ENCODE assay signal across 21 mouse cellular contexts in the genomic region with DNA sequence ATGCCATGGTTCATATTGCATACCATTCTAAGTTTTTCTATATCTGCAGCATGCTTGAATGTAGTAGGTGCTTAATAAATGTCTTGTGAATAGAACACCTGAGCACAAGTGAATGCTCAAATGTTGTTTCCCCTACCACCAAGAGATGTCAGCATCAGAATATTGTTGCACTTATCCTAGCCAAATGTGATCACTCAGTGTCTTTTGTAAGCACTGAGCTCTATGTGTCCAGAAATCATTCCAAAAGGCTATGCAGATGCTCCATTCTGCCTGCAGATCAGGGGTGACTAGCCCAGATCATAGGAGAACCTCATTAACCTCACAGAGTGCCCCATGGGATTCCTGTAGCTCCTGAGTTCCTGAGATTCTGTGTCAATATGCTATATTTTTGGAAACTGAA.
A peak's percentile ranks its signal among the peaks of the same experiment; 100 is the strongest.
DNase-seq lines count a peak whose midpoint lies in the region; ATAC-seq and TF ChIP-seq lines count a peak whose summit lies in the region.
"Had no signal": no experiment of that assay in that cellular context is flagged by ENCODE, and none has a peak within 500 bp of the region (broad histone marks: within the 10 kb centered on the region; RNA-seq: fewer than 3 reads in every experiment).

No protein-coding gene starts in this region.

- no peaks in the 10 kb centered on the region for H3K79me2 ChIP-seq in heart, adult 2 months (replicated peaks; ENCODE audit: control insufficient read depth, insufficient read depth, low read length)

- TF ChIP-seq EP300 in heart, adult 2 months (IDR thresholded peaks at IDR 0.05; ENCODE audit: insufficient read depth, low read depth, low read length): no peak

- peak; percentile 9 to 17 for DNase-seq in cerebellum, adult 18-20 months
- no peak for DNase-seq in cerebellum, adult 8-10 months
- no peak for DNase-seq in heart, adult 2 months
- no peak for DNase-seq in midbrain, postnatal 0 days (ENCODE audit: low spot score)
- no peak for DNase-seq in ovary, postnatal 36 days (ENCODE audit: low spot score)
- DNase-seq: adrenal gland, postnatal 14 days; gastrocnemius, postnatal 36 days; heart, adult 11 months; heart, postnatal 36 days; kidney, adult 2 months had no signal

- no peaks in the 10 kb centered on the region for H3K9me3 ChIP-seq in heart, embryonic 11.5 days (replicated peaks; ENCODE audit: control insufficient read depth, low read length)
- H3K9me3 ChIP-seq in midbrain, postnatal 0 days (ENCODE audit: low read length): no peaks in the 10 kb centered on the region
- H3K9me3 ChIP-seq in midbrain, embryonic 15.5 days: no peaks in the 10 kb centered on the region
- H3K9me3 ChIP-seq: embryonic facial prominence, embryonic 12.5 days; forebrain, embryonic 15.5 days; heart, embryonic 10.5 days; heart, embryonic 15.5 days; hindbrain, embryonic 15.5 days had no signal

- H3K9ac ChIP-seq in heart, adult 2 months (ENCODE audit: low read depth, low read length): no peak overlapping the region
- no peak overlapping the region for H3K9ac ChIP-seq in heart, embryonic 11.5 days (ENCODE audit: low read depth, low read length)
- H3K9ac ChIP-seq in midbrain, postnatal 0 days (replicated peaks; ENCODE audit: low read length, poor library complexity, severe bottlenecking): no peak overlapping the region
- H3K9ac ChIP-seq in midbrain, embryonic 15.5 days: no peak overlapping the region
- H3K9ac ChIP-seq: embryonic facial prominence, embryonic 12.5 days; forebrain, embryonic 15.5 days; heart, embryonic 15.5 days; hindbrain, embryonic 15.5 days had no signal

- peak; percentile 60 for TF ChIP-seq CTCF in heart, adult 2 months (IDR thresholded peaks at IDR 0.05)
- peak; percentile 32 for TF ChIP-seq CTCF in midbrain, postnatal 0 days (IDR thresholded peaks at IDR 0.05)

- no peak overlapping the region for H3K4me2 ChIP-seq in heart, embryonic 11.5 days
- no peak overlapping the region for H3K4me2 ChIP-seq in midbrain, postnatal 0 days (ENCODE audit: low read depth, low read length, poor library complexity, severe bottlenecking)
- no peak overlapping the region for H3K4me2 ChIP-seq in midbrain, embryonic 15.5 days
- H3K4me2 ChIP-seq: embryonic facial prominence, embryonic 12.5 days; forebrain, embryonic 15.5 days; heart, embryonic 15.5 days; hindbrain, embryonic 15.5 days had no signal

- TF ChIP-seq POLR2A in heart, adult 2 months (IDR thresholded peaks at IDR 0.05; ENCODE audit: insufficient read depth, low read depth, low read length): no peak

- no peak for ATAC-seq in heart, embryonic 11.5 days (replicated peaks; ENCODE audit: insufficient number of reproducible peaks, low FRiP score, low TSS enrichment)
- no peak for ATAC-seq in midbrain, postnatal 0 days (ENCODE audit: low FRiP score)
- no peak for ATAC-seq in midbrain, embryonic 15.5 days (replicated peaks)
- ATAC-seq: activated CD4-positive, CD25-positive, alpha-beta regulatory T cell, adult 4 months; forebrain, embryonic 15.5 days; intestine, embryonic 16.5 days; Patski had no signal

- no peak overlapping the region for H3K4me3 ChIP-seq in heart, adult 2 months
- no peak overlapping the region for H3K4me3 ChIP-seq in heart, embryonic 11.5 days (ENCODE audit: low read depth, low read length)
- no peak overlapping the region for H3K4me3 ChIP-seq in midbrain, postnatal 0 days (ENCODE audit: low read depth, low read length)
- no peak overlapping the region for H3K4me3 ChIP-seq in midbrain, embryonic 15.5 days
- H3K4me3 ChIP-seq: embryonic facial prominence, embryonic 12.5 days; forebrain, embryonic 15.5 days; heart, embryonic 10.5 days; heart, embryonic 15.5 days; hindbrain, embryonic 15.5 days had no signal

- no peaks in the 10 kb centered on the region for H3K4me1 ChIP-seq in heart, adult 2 months (ENCODE audit: control insufficient read depth, insufficient read depth, low read length)
- no peaks in the 10 kb centered on the region for H3K4me1 ChIP-seq in heart, embryonic 11.5 days (ENCODE audit: control insufficient read depth, insufficient read depth, low read length)
- no peaks in the 10 kb centered on the region for H3K4me1 ChIP-seq in midbrain, postnatal 0 days (ENCODE audit: insufficient read depth, low read length)
- no peaks in the 10 kb centered on the region for H3K4me1 ChIP-seq in midbrain, embryonic 15.5 days
- H3K4me1 ChIP-seq: embryonic facial prominence, embryonic 12.5 days; forebrain, embryonic 15.5 days; heart, embryonic 10.5 days; heart, embryonic 15.5 days; hindbrain, embryonic 15.5 days had no signal

- intact Hi-C loops in heart, adult 2 months (cut with DNase I): loop anchor here (5.0 kb wide), 1 partner anchor 429 kb away; no protein-coding TSS in a partner anchor

- H3K27ac ChIP-seq in heart, adult 2 months: no peak overlapping the region
- no peak overlapping the region for H3K27ac ChIP-seq in heart, embryonic 11.5 days (ENCODE audit: low read depth, low read length)
- H3K27ac ChIP-seq in midbrain, postnatal 0 days (ENCODE audit: low read depth, low read length): no peak overlapping the region
- no peak overlapping the region for H3K27ac ChIP-seq in midbrain, embryonic 15.5 days
- H3K27ac ChIP-seq: embryonic facial prominence, embryonic 12.5 days; forebrain, embryonic 15.5 days; heart, embryonic 10.5 days; heart, embryonic 15.5 days; hindbrain, embryonic 15.5 days had no signal

- no peaks in the 10 kb centered on the region for H3K36me3 ChIP-seq in heart, adult 2 months (ENCODE audit: control insufficient read depth, insufficient read depth, low read length)
- H3K36me3 ChIP-seq in heart, embryonic 11.5 days (ENCODE audit: control insufficient read depth, insufficient read depth, low read length): no peaks in the 10 kb centered on the region
- no peaks in the 10 kb centered on the region for H3K36me3 ChIP-seq in midbrain, postnatal 0 days (ENCODE audit: insufficient read depth, low read length)
- no peaks in the 10 kb centered on the region for H3K36me3 ChIP-seq in midbrain, embryonic 15.5 days (replicated peaks)
- H3K36me3 ChIP-seq: embryonic facial prominence, embryonic 12.5 days; forebrain, embryonic 15.5 days; heart, embryonic 10.5 days; heart, embryonic 15.5 days; hindbrain, embryonic 15.5 days had no signal

- no peaks in the 10 kb centered on the region for H3K27me3 ChIP-seq in heart, adult 2 months (ENCODE audit: control insufficient read depth, insufficient read depth, low read length)
- H3K27me3 ChIP-seq in heart, embryonic 11.5 days (ENCODE audit: control insufficient read depth, insufficient read depth, low read length): no peaks in the 10 kb centered on the region
- H3K27me3 ChIP-seq in midbrain, postnatal 0 days (ENCODE audit: insufficient read depth, low read length): no peaks in the 10 kb centered on the region
- H3K27me3 ChIP-seq in midbrain, embryonic 15.5 days (replicated peaks): no peaks in the 10 kb centered on the region
- H3K27me3 ChIP-seq: CH12.LX; embryonic facial prominence, embryonic 12.5 days; forebrain, embryonic 15.5 days; heart, embryonic 15.5 days; hindbrain, embryonic 15.5 days; Patski had no signal

Comparison
In these comparisons a context has a peak if more than half of its experiments do, and no peak if none do; other contexts are left out.
1. DNase-seq: peak in cerebellum, adult 18-20 months (2 of 2); none in cerebellum, adult 8-10 months (single experiment), heart, adult 2 months (0 of 2), midbrain, postnatal 0 days (single experiment) and ovary, postnatal 36 days (single experiment).